In the genomic region with DNA sequence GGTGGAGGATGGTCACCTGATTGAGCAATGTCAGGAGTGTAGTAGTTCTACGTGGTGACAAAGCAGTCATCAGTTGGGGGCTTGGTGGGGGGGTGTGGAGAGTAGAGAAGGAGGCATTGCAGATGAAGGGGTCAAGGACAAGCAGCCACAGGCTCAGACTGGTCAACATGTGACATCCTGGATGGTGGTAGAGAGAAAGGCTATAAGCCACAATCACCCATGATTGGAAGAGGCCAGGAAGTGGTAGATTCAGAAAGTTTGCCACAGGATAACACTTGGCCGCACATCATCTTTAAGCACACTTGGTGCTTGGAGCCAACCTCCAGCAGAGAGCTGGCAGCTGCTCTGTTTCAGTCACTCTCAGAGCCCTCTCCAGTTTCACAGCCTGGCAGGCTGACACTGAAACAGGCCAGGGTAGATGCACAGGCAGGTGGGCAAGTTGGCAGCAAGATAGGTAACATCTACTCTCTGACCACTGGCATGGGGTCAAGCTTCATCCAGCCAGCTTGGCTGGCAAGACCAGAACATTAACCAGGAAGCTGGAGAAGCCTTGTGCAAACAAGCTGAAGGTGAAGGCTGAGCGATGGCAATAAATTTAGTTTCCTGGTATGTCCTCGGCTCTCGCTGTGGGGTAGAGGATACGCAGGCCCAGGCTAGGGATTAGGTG, we compare ENCODE assay signal across 12 mouse cellular contexts. TPM values are rescaled to one million over a fixed set of nuclear protein-coding genes. Genes with fewer than 3 reads are reported as not detected.
A peak's percentile ranks its signal among the peaks of the same experiment; 100 is the strongest.
DNase-seq lines count a peak whose midpoint lies in the region; ATAC-seq lines count a peak whose summit lies in the region.
"Had no signal": no experiment of that assay in that cellular context is flagged by ENCODE, and none has a peak within 500 bp of the region (broad histone marks: within the 10 kb centered on the region; RNA-seq: fewer than 3 reads in every experiment).

No protein-coding gene starts in this region.

- ATAC-seq in monocyte, adult 5-6 weeks (replicated peaks; ENCODE audit: insufficient number of reproducible peaks, low FRiP score, low TSS enrichment, poor library complexity, severe bottlenecking): peak; percentile 25; the same call in 1 of the 2 replicates
- ATAC-seq: liver, postnatal 0 days had no signal

- intact Hi-C loops in left cerebral cortex, postnatal 4 days (cut with DNase I): no loop called here

- peak; percentile 52 for DNase-seq in adrenal gland, adult 8-10 months
- DNase-seq in adrenal gland, adult 18-20 months (ENCODE audit: low spot score in 2 of 2): no peak
- peak; percentile 77 for DNase-seq in left cerebral cortex, postnatal 4 days
- no peak for DNase-seq in left cerebral cortex, adult 11 months (ENCODE audit: low spot score)
- peak; percentile 81 to 91 for DNase-seq in cerebellum, postnatal 10 days
- DNase-seq in ovary, postnatal 14 days (ENCODE audit: low spot score): no peak
- no peak for DNase-seq in right cerebral cortex, postnatal 10 days (ENCODE audit: low spot score in 2 of 2)
- DNase-seq: layer of hippocampus, adult 9-11 months; liver, postnatal 0 days; thymus, adult 2 months had no signal

RNA-seq across cellular contexts. Expression of gene Hsd11b2, which starts 18.6 kb away (rescaled TPM):
- total RNA-seq in adrenal gland, adult 8-10 months (2022): under 1 TPM; 0.56 to 0.98 (median 0.82) TPM
- total RNA-seq in adrenal gland, adult 18-20 months (2021): under 1 TPM; 0.16 to 0.53 TPM
- not detected for total RNA-seq in left cerebral cortex, postnatal 4 days (2021)
- total RNA-seq in monocyte, adult 5-6 weeks (2017): not detected in 3 replicates
- total RNA-seq: megakaryocyte, adult 5-6 weeks had no signal

RNA-seq across cellular contexts. Expression of gene Atp6v0d1, which starts 28.7 kb away (rescaled TPM):
- 100 to 1,000 TPM; 113 to 135 (median 122) TPM for total RNA-seq in adrenal gland, adult 8-10 months (2022)
- total RNA-seq in adrenal gland, adult 18-20 months (2021): 100 to 1,000 TPM; 118 to 121 TPM
- 100 to 1,000 TPM; 255 to 260 TPM for total RNA-seq in left cerebral cortex, postnatal 4 days (2021)
- 62.8 to 77.2 TPM (median 68.8 TPM) in 3 replicates for total RNA-seq in monocyte, adult 5-6 weeks (2017)

RNA-seq across cellular contexts. Expression of gene Zdhhc1, which starts 40.4 kb away (rescaled TPM):
- total RNA-seq in adrenal gland, adult 8-10 months (2022): 10 to 100 TPM; 20.6 to 40.1 (median 31.3) TPM
- total RNA-seq in adrenal gland, adult 18-20 months (2021): 10 to 100 TPM; 18.1 to 18.3 TPM
- 10 to 100 TPM; 16.6 to 21.3 TPM for total RNA-seq in left cerebral cortex, postnatal 4 days (2021)
- 0.43 to 0.49 TPM (median 0.48 TPM) in 3 replicates for total RNA-seq in monocyte, adult 5-6 weeks (2017)

Comparison
In these comparisons a context has a peak if more than half of its experiments do, and no peak if none do; other contexts are left out.
1. DNase-seq: peak in adrenal gland, adult 8-10 months (single experiment), left cerebral cortex, postnatal 4 days (single experiment) and cerebellum, postnatal 10 days (2 of 2); none in adrenal gland, adult 18-20 months (0 of 2), left cerebral cortex, adult 11 months (single experiment), ovary, postnatal 14 days (single experiment) and right cerebral cortex, postnatal 10 days (0 of 2).
2. RNA of gene Zdhhc1, which starts 40.4 kb away (total RNA-seq): 20.6 to 40.1 TPM in adrenal gland, adult 8-10 months, 16.6 to 21.3 TPM in left cerebral cortex, postnatal 4 days and 18.1 to 18.3 TPM in adrenal gland, adult 18-20 months; 0.43 to 0.49 TPM in monocyte, adult 5-6 weeks; every median in the first group is over 10 times any median in the second.